Mouse (Mus musculus): ENCODE measurements around the gene Ltbp2. TPM values are rescaled to one million over a fixed set of nuclear protein-coding genes. Genes with fewer than 3 reads are reported as not detected.
A peak's percentile ranks its signal among the peaks of the same experiment; 100 is the strongest.

The Ltbp2 gene
- polyA plus RNA-seq, 1 experiment: 6.9 TPM

DNA sequence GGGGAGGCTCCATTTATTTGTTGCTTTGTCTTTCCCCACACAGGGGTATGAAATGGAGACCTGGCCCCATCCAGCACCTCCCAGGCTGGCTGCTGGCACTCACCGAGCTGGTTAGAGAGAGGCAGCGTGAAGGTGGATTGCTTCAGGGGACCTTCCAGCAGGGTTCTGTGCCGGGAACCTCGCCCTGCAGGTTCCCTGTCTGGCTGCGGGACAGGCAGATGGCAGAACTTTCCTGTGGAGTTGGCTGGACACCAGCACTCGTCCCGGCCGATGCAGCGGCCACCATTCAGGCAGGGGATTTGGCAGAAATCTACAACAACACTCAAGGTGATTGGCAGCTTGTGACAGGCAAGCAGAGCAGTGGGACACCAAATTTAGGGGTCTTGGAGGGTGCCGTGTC lies 46.4 kb downstream of the Ltbp2 start:
- Histone ChIP-seq H3K4me3 (replicated peaks; ENCODE audit: control insufficient read depth, low read depth, low read length) (no peak overlapping the region), H3K4me1 (ENCODE audit: control insufficient read depth, insufficient read depth, low read length) (no peaks in the 10 kb centered on the region), H3K27ac (ENCODE audit: control insufficient read depth, insufficient read depth, low read depth, low read length, poor library complexity) (no peak overlapping the region)
- no peak for TF ChIP-seq CTCF (IDR thresholded peaks at IDR 0.05; ENCODE audit: control insufficient read depth, insufficient read depth, low read length)
- TF ChIP-seq POLR2A (IDR thresholded peaks at IDR 0.05; ENCODE audit: borderline replicate concordance, control insufficient read depth, low read depth, low read length): no peak
- 79% methylated on average over 10 of the region's 10 CpGs for WGBS

DNA sequence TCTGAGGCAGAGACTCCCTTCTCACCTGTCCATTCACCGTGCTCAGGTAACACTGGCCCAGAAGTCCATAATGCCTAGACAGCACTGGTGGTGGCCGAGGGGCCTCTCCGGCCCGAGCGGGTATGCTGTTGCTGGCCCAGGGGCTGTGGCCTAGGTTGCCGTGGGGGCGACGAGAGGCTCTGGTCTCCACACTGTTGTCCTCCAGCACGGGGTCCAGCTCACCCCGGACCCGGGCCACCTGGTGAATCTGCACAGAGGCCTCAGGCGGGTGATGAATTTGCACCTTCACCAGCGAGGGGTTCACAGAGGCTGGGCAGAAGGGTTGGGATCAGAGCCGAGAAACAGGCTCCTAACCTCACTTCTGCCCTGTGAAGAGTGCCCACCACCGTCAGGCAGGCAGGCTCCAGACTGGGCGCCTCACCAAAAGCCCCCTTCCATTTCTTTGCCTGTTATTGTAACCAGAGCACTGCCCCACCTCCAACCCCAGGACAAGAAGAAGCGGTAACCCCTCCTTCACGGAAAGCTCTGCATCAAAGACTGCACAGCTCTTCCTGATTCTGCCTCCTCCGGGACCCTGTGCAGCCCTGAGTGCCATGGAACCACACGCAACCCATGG lies 47.1 kb downstream of the Ltbp2 start:
- H3K4me1 ChIP-seq (ENCODE audit: control insufficient read depth, insufficient read depth, low read length): no peaks in the 10 kb centered on the region
- no peak overlapping the region for H3K27ac ChIP-seq (ENCODE audit: control insufficient read depth, insufficient read depth, low read depth, low read length, poor library complexity)
- TF ChIP-seq CTCF (IDR thresholded peaks at IDR 0.05; ENCODE audit: control insufficient read depth, insufficient read depth, low read length) (no peak), POLR2A (IDR thresholded peaks at IDR 0.05; ENCODE audit: borderline replicate concordance, control insufficient read depth, low read depth, low read length) (no peak)
- no peak overlapping the region for H3K4me3 ChIP-seq (replicated peaks; ENCODE audit: control insufficient read depth, low read depth, low read length)
- 82% methylated on average over 20 of the region's 20 CpGs for WGBS

DNA sequence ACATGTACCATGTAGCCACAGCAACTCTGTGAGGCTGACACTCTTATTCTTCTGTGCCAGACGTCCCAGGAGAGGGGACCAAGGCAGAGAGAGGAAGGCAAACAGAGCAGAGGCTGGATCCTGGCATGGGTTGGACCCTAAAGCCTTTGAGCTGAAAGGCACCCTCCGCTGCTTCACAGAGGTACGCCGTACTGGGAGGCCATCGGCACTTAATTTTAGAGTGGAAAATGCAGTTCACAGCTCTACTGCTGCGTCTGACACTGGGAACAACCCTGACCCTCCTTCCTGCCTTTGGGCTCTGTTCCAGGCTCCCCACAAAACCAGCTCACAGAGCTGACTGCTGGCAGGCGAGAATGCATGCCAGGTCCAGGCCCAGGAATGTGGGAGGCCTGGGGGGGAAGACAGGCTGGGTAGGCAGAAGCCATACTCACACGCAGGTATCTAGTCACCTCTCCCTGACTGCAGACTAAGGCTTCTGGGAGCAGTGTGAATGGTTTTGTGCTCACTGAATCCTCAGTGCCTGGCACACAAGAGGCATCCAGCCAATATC lies 48.9 kb downstream of the Ltbp2 start:
- Histone ChIP-seq H3K27ac (ENCODE audit: control insufficient read depth, insufficient read depth, low read depth, low read length, poor library complexity) (no peak overlapping the region), H3K4me3 (replicated peaks; ENCODE audit: control insufficient read depth, low read depth, low read length) (no peak overlapping the region), H3K4me1 (ENCODE audit: control insufficient read depth, insufficient read depth, low read length) (no peaks in the 10 kb centered on the region)
- TF ChIP-seq CTCF (IDR thresholded peaks at IDR 0.05; ENCODE audit: control insufficient read depth, insufficient read depth, low read length) (no peak), POLR2A (IDR thresholded peaks at IDR 0.05; ENCODE audit: borderline replicate concordance, control insufficient read depth, low read depth, low read length) (no peak)
- 56% methylated on average over 8 of the region's 8 CpGs for WGBS

DNA sequence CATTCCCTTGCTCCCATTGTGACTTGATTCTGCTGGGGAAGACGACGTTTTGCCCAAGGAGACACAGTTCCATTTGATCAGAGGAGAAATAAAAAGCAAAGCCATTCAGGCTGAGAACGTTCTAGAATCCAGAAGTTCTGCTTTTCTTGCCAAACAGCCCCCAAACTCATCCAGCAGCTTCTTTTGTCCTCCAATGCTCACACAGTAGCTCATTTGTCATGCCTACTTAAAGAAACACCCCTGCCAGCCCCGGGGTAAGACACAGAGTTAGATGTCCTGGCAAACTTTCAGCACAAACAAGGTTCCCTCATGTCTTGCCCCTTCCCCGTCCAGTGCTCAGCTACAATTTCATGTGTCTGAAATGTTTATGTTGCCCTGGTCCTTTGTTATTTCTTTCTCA lies 52.1 kb downstream of the Ltbp2 start:
- no peak overlapping the region for H3K27ac ChIP-seq (ENCODE audit: control insufficient read depth, insufficient read depth, low read depth, low read length, poor library complexity)
- no peaks in the 10 kb centered on the region for H3K4me1 ChIP-seq (ENCODE audit: control insufficient read depth, insufficient read depth, low read length)
- TF ChIP-seq CTCF (IDR thresholded peaks at IDR 0.05; ENCODE audit: control insufficient read depth, insufficient read depth, low read length) (no peak), POLR2A (IDR thresholded peaks at IDR 0.05; ENCODE audit: borderline replicate concordance, control insufficient read depth, low read depth, low read length) (no peak)
- 60% methylated on average over 5 of the region's 5 CpGs for WGBS
- no peak overlapping the region for H3K4me3 ChIP-seq (replicated peaks; ENCODE audit: control insufficient read depth, low read depth, low read length)

DNA sequence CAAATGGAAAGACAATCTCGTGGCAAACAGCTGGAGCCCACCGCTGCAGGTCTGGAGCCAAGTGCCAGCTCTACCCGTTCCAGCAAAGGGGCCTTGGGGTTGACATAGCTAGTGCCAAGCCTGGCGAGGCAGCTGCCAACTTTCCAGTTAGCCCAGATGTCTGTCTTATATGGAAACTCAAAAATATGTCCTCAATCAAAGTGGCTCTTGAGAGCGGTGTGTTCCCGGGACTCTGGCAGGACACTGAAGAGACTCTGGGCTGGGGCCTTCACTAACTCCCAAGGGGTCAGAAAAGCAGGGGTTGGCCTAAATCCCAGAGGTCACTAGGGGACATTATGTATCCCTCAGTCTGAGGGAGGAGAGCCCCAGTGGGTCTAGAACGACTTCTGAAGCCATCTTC lies 52.7 kb downstream of the Ltbp2 start:
- H3K4me3 ChIP-seq (replicated peaks; ENCODE audit: control insufficient read depth, low read depth, low read length): no peak overlapping the region
- TF ChIP-seq POLR2A (IDR thresholded peaks at IDR 0.05; ENCODE audit: borderline replicate concordance, control insufficient read depth, low read depth, low read length) (no peak), CTCF (IDR thresholded peaks at IDR 0.05; ENCODE audit: control insufficient read depth, insufficient read depth, low read length) (no peak)
- no peaks in the 10 kb centered on the region for H3K4me1 ChIP-seq (ENCODE audit: control insufficient read depth, insufficient read depth, low read length)
- no peak overlapping the region for H3K27ac ChIP-seq (ENCODE audit: control insufficient read depth, insufficient read depth, low read depth, low read length, poor library complexity)
- WGBS: 80% methylated on average over 7 of the region's 7 CpGs

DNA sequence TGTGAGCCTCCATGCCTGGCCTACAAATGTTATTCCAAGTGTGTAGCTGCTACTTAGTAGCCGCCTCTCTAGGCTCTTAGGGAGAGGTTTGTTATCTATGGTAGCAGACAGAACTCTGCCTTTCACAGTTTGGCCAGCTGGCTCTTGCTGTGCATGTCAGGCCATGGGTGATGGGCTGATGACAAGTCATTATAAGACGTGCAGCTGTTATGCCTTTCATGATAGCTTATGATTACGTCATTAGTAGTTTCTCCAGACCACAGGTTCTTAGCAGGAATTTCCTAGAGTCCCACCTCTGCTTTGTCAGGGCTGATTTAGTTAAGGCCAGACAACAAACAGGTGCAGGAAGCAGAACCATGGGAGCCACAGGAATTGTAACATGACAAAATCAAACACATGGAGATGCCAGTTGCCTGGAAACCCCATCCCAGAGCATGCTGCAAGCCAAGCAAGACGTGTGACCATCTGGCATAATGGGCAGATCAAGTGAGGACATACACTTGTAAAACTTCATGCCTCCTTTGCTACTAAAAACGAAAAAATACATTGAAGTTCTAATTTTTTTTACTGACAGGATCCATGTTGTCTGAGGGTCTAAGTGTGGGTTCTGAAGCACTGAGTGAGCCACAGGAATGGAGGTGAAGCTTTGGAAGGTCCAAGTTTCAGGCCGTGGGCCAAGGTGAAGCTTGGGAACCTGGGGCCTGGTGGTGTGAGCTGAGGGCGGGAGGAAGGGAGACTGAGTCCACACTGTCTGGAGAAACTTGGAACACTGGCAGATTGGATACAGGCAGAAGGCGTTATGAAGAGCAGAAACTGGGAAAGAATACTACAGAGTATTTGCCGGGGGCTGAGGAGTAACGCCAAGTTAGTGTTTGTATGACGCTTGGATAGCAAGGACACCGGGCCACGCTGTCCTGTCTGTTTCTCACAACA lies 56.8 kb downstream of the Ltbp2 start:
- H3K27ac ChIP-seq (ENCODE audit: control insufficient read depth, insufficient read depth, low read depth, low read length, poor library complexity): peak overlapping the region; percentile 16; the same call in 1 of the 2 replicates
- H3K4me3 ChIP-seq (replicated peaks; ENCODE audit: control insufficient read depth, low read depth, low read length): no peak overlapping the region
- WGBS: 76% methylated on average over 13 of the region's 13 CpGs
- H3K4me1 ChIP-seq (ENCODE audit: control insufficient read depth, insufficient read depth, low read length): no peaks in the 10 kb centered on the region
- TF ChIP-seq CTCF (IDR thresholded peaks at IDR 0.05; ENCODE audit: control insufficient read depth, insufficient read depth, low read length) (no peak), POLR2A (IDR thresholded peaks at IDR 0.05; ENCODE audit: borderline replicate concordance, control insufficient read depth, low read depth, low read length) (no peak)

DNA sequence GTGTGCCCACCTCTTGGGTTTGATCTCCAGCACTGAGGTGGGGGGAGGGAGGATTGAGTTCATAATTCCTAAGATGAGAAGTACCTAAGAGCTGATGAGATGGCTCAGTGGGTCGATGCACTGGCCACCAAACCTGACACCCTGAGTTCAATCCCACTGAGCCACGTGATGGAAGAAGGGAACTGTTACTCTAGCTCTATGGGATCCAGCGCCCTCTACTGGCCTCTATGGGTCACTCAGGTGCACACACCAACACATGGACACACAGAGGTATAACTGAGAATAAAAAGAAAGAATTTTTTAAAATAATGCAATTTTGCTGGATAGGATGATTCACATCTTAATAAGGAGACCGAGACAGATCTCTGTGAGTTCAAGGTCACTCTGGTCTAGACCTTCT lies 57.8 kb downstream of the Ltbp2 start:
- H3K4me3 ChIP-seq (replicated peaks; ENCODE audit: control insufficient read depth, low read depth, low read length): no peak overlapping the region
- TF ChIP-seq POLR2A (IDR thresholded peaks at IDR 0.05; ENCODE audit: borderline replicate concordance, control insufficient read depth, low read depth, low read length): no peak
- TF ChIP-seq CTCF (IDR thresholded peaks at IDR 0.05; ENCODE audit: control insufficient read depth, insufficient read depth, low read length): peak; percentile 39; the same call in 1 of the 2 replicates
- no peak overlapping the region for H3K27ac ChIP-seq (ENCODE audit: control insufficient read depth, insufficient read depth, low read depth, low read length, poor library complexity)
- H3K4me1 ChIP-seq (ENCODE audit: control insufficient read depth, insufficient read depth, low read length): no peaks in the 10 kb centered on the region
- 56% methylated on average over 4 of the region's 4 CpGs for WGBS

DNA sequence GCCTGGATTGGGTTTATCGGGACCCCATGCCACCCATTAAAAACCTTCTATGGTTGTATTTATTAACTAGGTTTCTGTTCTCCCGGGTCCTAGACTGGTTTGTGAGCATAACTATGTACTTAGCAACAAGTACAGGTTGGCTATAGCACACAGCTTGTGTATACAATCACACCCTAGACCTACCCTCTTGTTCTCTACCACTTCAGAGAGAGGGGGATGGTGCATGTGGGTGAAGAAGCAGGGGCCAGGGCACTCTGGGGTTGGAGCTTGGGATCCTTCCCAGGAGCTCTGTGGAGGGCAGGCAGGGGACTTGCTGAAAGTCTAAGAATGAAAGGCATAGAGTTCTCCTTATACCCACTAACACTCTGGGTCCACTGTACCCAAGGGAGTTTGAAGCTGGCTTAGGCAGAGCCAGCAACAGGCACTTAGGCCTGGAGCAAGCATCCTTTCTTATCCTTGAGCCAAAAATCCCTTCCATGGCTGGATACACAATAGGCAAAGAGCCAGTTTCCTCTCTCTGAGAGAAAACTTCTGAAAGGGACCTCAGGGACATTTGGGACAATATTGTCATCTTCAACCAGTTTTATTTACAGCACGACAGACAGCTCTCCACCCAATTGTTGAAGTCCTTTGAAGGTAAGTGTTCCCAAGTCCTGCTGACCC lies 61.5 kb downstream of the Ltbp2 start:
- WGBS: 81% methylated on average over 3 of the region's 3 CpGs
- no peak overlapping the region for H3K4me3 ChIP-seq (replicated peaks; ENCODE audit: control insufficient read depth, low read depth, low read length)
- H3K27ac ChIP-seq (ENCODE audit: control insufficient read depth, insufficient read depth, low read depth, low read length, poor library complexity): no peak overlapping the region
- no peaks in the 10 kb centered on the region for H3K4me1 ChIP-seq (ENCODE audit: control insufficient read depth, insufficient read depth, low read length)
- no peak for TF ChIP-seq CTCF (IDR thresholded peaks at IDR 0.05; ENCODE audit: control insufficient read depth, insufficient read depth, low read length)
- no peak for TF ChIP-seq POLR2A (IDR thresholded peaks at IDR 0.05; ENCODE audit: borderline replicate concordance, control insufficient read depth, low read depth, low read length)
